Mouse (Mus musculus) limb, embryonic 15.5 days (tissue): ENCODE measurements around the gene Lipc. TPM values are rescaled to one million over a fixed set of nuclear protein-coding genes. Genes with fewer than 3 reads are reported as not detected.
"Not testable (repeated sequence)": the region's sequence is repeated elsewhere in the genome, so short reads cannot be mapped to it uniquely, and the experiment has no call there.

Experiments
- ATAC-seq: fragments of 200-750 bp; cut with Nextera tagmentation; 2 replicates; pipeline ENCODE4 v1.8.0; 2017; ENCODE audit warnings: low read depth, moderate TSS enrichment; ENCODE audit not compliant: insufficient number of reproducible peaks, low FRiP score, low TSS enrichment
- H3K27ac ChIP-seq: fragments of 300-500 bp; sonication (generic); 2 replicates; pipeline ENCODE4 v1.5.1; 2015; ENCODE audit warnings: moderate library complexity, mild to moderate bottlenecking, inconsistent platforms
- H3K27me3 ChIP-seq: fragments of 300-500 bp; sonication (generic); 2 replicates; pipeline ENCODE4 v1.6.1; 2015; ENCODE audit warnings: inconsistent platforms
- H3K36me3 ChIP-seq: fragments of 300-500 bp; sonication (generic); 2 replicates; pipeline ENCODE4 v1.6.1; 2015; ENCODE audit warnings: inconsistent platforms
- H3K4me1 ChIP-seq: fragments of 300-500 bp; sonication (generic); 2 replicates; pipeline ENCODE4 v1.6.1; 2015; ENCODE audit warnings: inconsistent platforms
- H3K4me2 ChIP-seq: fragments of 300-500 bp; sonication (generic); 2 replicates; pipeline ENCODE4 v1.6.1; 2015; ENCODE audit warnings: mild to moderate bottlenecking, inconsistent platforms
- H3K4me3 ChIP-seq: fragments of 300-500 bp; sonication (generic); 2 replicates; pipeline ENCODE4 v1.5.1; 2015; ENCODE audit warnings: mild to moderate bottlenecking, inconsistent platforms
- H3K9ac ChIP-seq: fragments of 300-500 bp; sonication (generic); 2 replicates; pipeline ENCODE4 v1.6.1; 2015; ENCODE audit warnings: inconsistent platforms
- H3K9me3 ChIP-seq: fragments of 300-500 bp; sonication (generic); 2 replicates; pipeline ENCODE4 v1.6.1; 2016; ENCODE audit warnings: inconsistent platforms
- WGBS: fragments of 180-500 bp; shearing (Covaris S2); methylation state at CpG from one replicate; pipeline ENCODE4 v1.1.7; 2015; 5-methylcytosine and 5-hydroxymethylcytosine counted together
- polyA plus RNA-seq: library from polyadenylated mRNA; unstranded; fragments of >200 nt; fragmentation: Nextera tagmentation; extraction: Ambion mirVana; gene quantifications from 2 replicates; pipeline ENCODE4 v1.2.1, GENCODE M21; 2015

Gene Lipc
- polyA plus RNA-seq, 1 experiment from 2014 or later = 0.29 TPM

- WGBS = 69% methylated on average over 4 of the region's 4 CpGs
- no peaks in the 10 kb centered on the region for H3K36me3 ChIP-seq
- H3K4me3 ChIP-seq = no peak overlapping the region
- no peak overlapping the region for H3K4me2 ChIP-seq
- no peaks in the 10 kb centered on the region for H3K9me3 ChIP-seq
- no peak for ATAC-seq
- H3K27ac ChIP-seq = no peak overlapping the region
- peaks cover 6% of the 10 kb centered on the region; the same call in 1 of the 2 replicates for H3K4me1 ChIP-seq
- H3K27me3 ChIP-seq = no peaks in the 10 kb centered on the region
- no peak overlapping the region for H3K9ac ChIP-seq
Observed at GRCm38 (mm10) chr9:70875059-70875458, 77.0 kb downstream of the Lipc start.

GRCm38 (mm10) chr9:70872675-70873074, 79.4 kb downstream of the Lipc start:
- H3K9me3 ChIP-seq = no peaks in the 10 kb centered on the region
- peaks cover 6% of the 10 kb centered on the region; the same call in 1 of the 2 replicates for H3K4me1 ChIP-seq
- no peaks in the 10 kb centered on the region for H3K36me3 ChIP-seq
- H3K4me2 ChIP-seq = no peak overlapping the region
- no peak overlapping the region for H3K9ac ChIP-seq
- H3K4me3 ChIP-seq = no peak overlapping the region
- no peaks in the 10 kb centered on the region for H3K27me3 ChIP-seq
- WGBS = 83% methylated on average over 8 of the region's 8 CpGs
- no peak overlapping the region for H3K27ac ChIP-seq
- no peak for ATAC-seq

- Histone ChIP-seq H3K4me3 (no peak overlapping the region), H3K27ac (no peak overlapping the region), H3K4me1 (peaks cover 2% of the 10 kb centered on the region; the same call in 1 of the 2 replicates), H3K9me3 (no peaks in the 10 kb centered on the region), H3K4me2 (no peak overlapping the region), H3K36me3 (no peaks in the 10 kb centered on the region), H3K27me3 (no peaks in the 10 kb centered on the region), H3K9ac (no peak overlapping the region)
- WGBS = 89% methylated on average over 4 of the region's 4 CpGs
- no peak for ATAC-seq
Observed at GRCm38 (mm10) chr9:70870326-70870725, 81.7 kb downstream of the Lipc start.

GRCm38 (mm10) chr9:70869169-70869873, 82.7 kb downstream of the Lipc start:
- Histone ChIP-seq H3K9ac (no peak overlapping the region), H3K27ac (no peak overlapping the region), H3K36me3 (no peaks in the 10 kb centered on the region), H3K4me3 (no peak overlapping the region), H3K9me3 (no peaks in the 10 kb centered on the region), H3K27me3 (no peaks in the 10 kb centered on the region), H3K4me2 (no peak overlapping the region), H3K4me1 (no peaks in the 10 kb centered on the region)
- WGBS = 63% methylated on average over 5 of the region's 5 CpGs
- no peak for ATAC-seq

GRCm38 (mm10) chr9:70867381-70867780, 84.6 kb downstream of the Lipc start:
- ATAC-seq = no peak
- Histone ChIP-seq H3K9ac (no peak overlapping the region), H3K4me2 (no peak overlapping the region), H3K4me1 (0 out of 2 replicates have a peak, but pooled peaks cover 3% of the 10 kb centered on the region), H3K9me3 (no peaks in the 10 kb centered on the region), H3K27ac (no peak overlapping the region), H3K36me3 (no peaks in the 10 kb centered on the region), H3K4me3 (no peak overlapping the region), H3K27me3 (no peaks in the 10 kb centered on the region)
- WGBS = 85% methylated on average over 4 of the region's 4 CpGs

GRCm38 (mm10) chr9:70864039-70864438, 88.0 kb downstream of the Lipc start:
- no peaks in the 10 kb centered on the region for H3K36me3 ChIP-seq

GRCm38 (mm10) chr9:70863299-70863698, 88.7 kb downstream of the Lipc start:
- no peaks in the 10 kb centered on the region for H3K36me3 ChIP-seq
- H3K27me3 ChIP-seq = no peaks in the 10 kb centered on the region
- no peaks in the 10 kb centered on the region for H3K9me3 ChIP-seq
- no peak overlapping the region for H3K4me3 ChIP-seq
- ATAC-seq = no peak
- H3K27ac ChIP-seq = 0 out of 2 replicates have a peak overlapping the region, but pooled peaks have one; percentile 11
- H3K9ac ChIP-seq = no peak overlapping the region
- H3K4me1 ChIP-seq = 0 out of 2 replicates have a peak, but pooled peaks cover 3% of the 10 kb centered on the region
- WGBS = 19% methylated on average over 8 of the region's 8 CpGs
- no peak overlapping the region for H3K4me2 ChIP-seq

More at GRCm38 (mm10) chr9:70864039-70864438, 88.0 kb downstream of the Lipc start:
- Histone ChIP-seq H3K4me1 (0 out of 2 replicates have a peak, but pooled peaks cover 3% of the 10 kb centered on the region), H3K27me3 (no peaks in the 10 kb centered on the region), H3K9me3 (no peaks in the 10 kb centered on the region), H3K27ac (no peak overlapping the region), H3K4me2 (no peak overlapping the region), H3K9ac (no peak overlapping the region), H3K4me3 (no peak overlapping the region)
- no peak for ATAC-seq
- WGBS = 45% methylated on average over 8 of the region's 8 CpGs

GRCm38 (mm10) chr9:70859233-70859632, 92.8 kb downstream of the Lipc start:
- H3K36me3 ChIP-seq = no peaks in the 10 kb centered on the region
- H3K27me3 ChIP-seq = no peaks in the 10 kb centered on the region
- H3K4me2 ChIP-seq = no peak overlapping the region
- no peak overlapping the region for H3K4me3 ChIP-seq
- H3K4me1 ChIP-seq = peaks cover 9% of the 10 kb centered on the region; the same call in 1 of the 2 replicates
- no peak overlapping the region for H3K9ac ChIP-seq
- no peak for ATAC-seq
- H3K9me3 ChIP-seq = no peaks in the 10 kb centered on the region
- H3K27ac ChIP-seq = no peak overlapping the region
- WGBS = 59% methylated on average over 5 of the region's 5 CpGs

GRCm38 (mm10) chr9:70855868-70856267, 96.2 kb downstream of the Lipc start:
- Histone ChIP-seq H3K4me3 (no peak overlapping the region), H3K27me3 (no peaks in the 10 kb centered on the region), H3K9me3 (no peaks in the 10 kb centered on the region), H3K4me1 (peaks cover 6% of the 10 kb centered on the region; the same call in 1 of the 2 replicates), H3K27ac (no peak overlapping the region), H3K9ac (no peak overlapping the region), H3K4me2 (no peak overlapping the region), H3K36me3 (no peaks in the 10 kb centered on the region)
- ATAC-seq = no peak
- 62% methylated on average over 6 of the region's 6 CpGs for WGBS

- WGBS = 73% methylated on average over 6 of the region's 6 CpGs
- H3K9ac ChIP-seq = no peak overlapping the region
- H3K27ac ChIP-seq = no peak overlapping the region
- no peak overlapping the region for H3K4me2 ChIP-seq
- H3K4me3 ChIP-seq = no peak overlapping the region
- no peaks in the 10 kb centered on the region for H3K9me3 ChIP-seq
- peaks cover 6% of the 10 kb centered on the region; the same call in 1 of the 2 replicates for H3K4me1 ChIP-seq
- H3K27me3 ChIP-seq = no peaks in the 10 kb centered on the region
- ATAC-seq = no peak
- no peaks in the 10 kb centered on the region for H3K36me3 ChIP-seq
Observed at GRCm38 (mm10) chr9:70854950-70855349, 97.1 kb downstream of the Lipc start.

- not testable (repeated sequence) for H3K9ac ChIP-seq, H3K27me3 ChIP-seq, H3K9me3 ChIP-seq, H3K4me2 ChIP-seq, H3K27ac ChIP-seq, H3K4me3 ChIP-seq, ATAC-seq, H3K36me3 ChIP-seq
- H3K4me1 ChIP-seq = peaks cover 11% of the 10 kb centered on the region; the same call in 1 of the 2 replicates
- 90% methylated on average over 15 of the region's 15 CpGs for WGBS
Observed at GRCm38 (mm10) chr9:70853081-70853480, 98.9 kb downstream of the Lipc start.

GRCm38 (mm10) chr9:70851533-70851932, 100.5 kb downstream of the Lipc start:
- no peak for ATAC-seq
- H3K27me3 ChIP-seq = no peaks in the 10 kb centered on the region
- no peak overlapping the region for H3K27ac ChIP-seq
- H3K4me1 ChIP-seq = peaks cover 18% of the 10 kb centered on the region
- H3K4me2 ChIP-seq = no peak overlapping the region
- no peak overlapping the region for H3K4me3 ChIP-seq
- WGBS = 63% methylated on average over 3 of the region's 3 CpGs
- no peak overlapping the region for H3K9ac ChIP-seq
- H3K9me3 ChIP-seq = no peaks in the 10 kb centered on the region
- no peaks in the 10 kb centered on the region for H3K36me3 ChIP-seq
